Mouse (Mus musculus) adrenal gland, postnatal 0 days (tissue): Measurements from ENCODE around the gene Mrgpra4. TPM values are rescaled to one million over a fixed set of nuclear protein-coding genes. Genes with fewer than 3 reads are reported as not detected.

Experiments
- polyA plus RNA-seq: library from polyadenylated mRNA; unstranded; fragments of >200 nt; fragmentation: Nextera tagmentation; extraction: Ambion mirVana; gene quantifications from 2 replicates; pipeline ENCODE4 v1.2.1, GENCODE M21; 2015

The Mrgpra4 gene
- not detected in 2 replicates for polyA plus RNA-seq

DNA sequence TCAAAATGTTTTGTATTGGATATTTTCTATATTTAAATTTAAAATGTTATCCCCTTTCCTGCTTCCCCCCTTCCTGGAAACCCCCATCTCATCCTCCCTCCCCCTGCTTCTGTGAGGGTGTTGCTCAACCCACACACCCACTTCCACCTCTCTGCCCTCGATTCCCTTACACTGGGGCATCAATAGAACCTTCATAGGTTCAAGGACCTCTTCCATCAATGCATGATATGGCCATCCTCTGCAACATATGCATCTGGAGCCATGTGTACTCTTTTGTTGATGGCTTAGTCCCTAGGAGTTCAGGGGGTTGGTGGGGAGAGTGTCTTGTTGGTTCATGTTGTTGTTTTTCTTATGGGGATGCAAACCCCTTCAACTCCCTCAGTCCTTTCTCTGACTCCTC lies at the start of gene Mrgpra4:
TSS of gene Mrgpra4 (minus strand) at position 101 of the 400 bp plus-strand sequence.

DNA sequence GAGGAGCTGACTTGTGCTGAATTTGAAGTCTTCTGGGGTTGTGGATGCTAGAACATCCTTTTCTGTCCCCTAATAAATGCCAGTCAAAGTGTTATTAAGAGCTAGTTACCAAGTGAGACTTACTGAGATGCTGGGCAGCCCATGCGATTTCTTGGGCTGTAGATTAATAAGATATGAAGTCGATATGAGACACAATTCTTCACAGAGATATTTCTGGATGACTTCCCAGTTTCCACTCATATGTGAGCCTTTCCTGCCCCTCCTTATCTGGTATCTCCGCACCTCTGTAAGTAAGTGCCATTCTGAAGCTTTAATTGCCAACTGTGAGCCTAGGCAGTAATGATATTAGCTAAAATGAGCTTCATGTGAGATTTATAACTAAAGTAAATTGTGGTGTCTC lies 45.6 kb upstream of the Mrgpra4 start, which contains the start of gene Mrgprx1:
TSS of gene Mrgprx1 (minus strand) at position 101 of the 400 bp plus-strand sequence.

Other genes starting within 250 kb of the Mrgpra4 start
- gene Mrgprx1, start 45.5 kb upstream of the Mrgpra4 start, polyA plus RNA-seq = not detected in 2 replicates
- not detected in 2 replicates for gene Mrgprb5, start 186.9 kb upstream of the Mrgpra4 start, polyA plus RNA-seq
- not detected in 2 replicates for gene Mrgprb4, start 217.2 kb upstream of the Mrgpra4 start, polyA plus RNA-seq